Comparison of ENCODE assay signal across 15 mouse cellular contexts in the genomic region with DNA sequence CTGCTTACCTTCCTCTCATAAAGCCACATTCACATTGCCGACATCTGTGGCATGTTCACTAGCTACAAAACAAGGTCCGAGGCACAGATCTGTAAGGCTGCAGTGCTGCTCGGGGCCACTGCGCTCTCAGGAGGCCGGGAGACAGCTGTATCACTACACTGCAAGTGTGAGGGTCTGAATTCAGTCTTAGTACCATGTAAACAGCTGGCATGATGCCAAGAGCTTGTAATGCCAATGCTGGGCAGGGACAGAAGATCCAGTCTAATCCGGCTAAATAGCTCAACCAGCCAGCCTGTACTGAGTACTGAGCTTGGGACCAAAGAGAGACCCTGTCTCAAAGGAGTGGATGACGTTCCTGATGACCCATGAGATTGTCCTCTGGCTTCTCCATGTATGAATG. TPM values are rescaled to one million over a fixed set of nuclear protein-coding genes. Genes with fewer than 3 reads are reported as not detected.
DNase-seq lines count a peak whose midpoint lies in the region; ATAC-seq lines count a peak whose summit lies in the region.
"Had no signal": no experiment of that assay in that cellular context is flagged by ENCODE, and none has a peak within 500 bp of the region (broad histone marks: within the 10 kb centered on the region; RNA-seq: fewer than 3 reads in every experiment).

No protein-coding gene starts in this region.

- intact Hi-C loops in left cerebral cortex, postnatal 4 days (cut with DNase I): no loop called here
- intact Hi-C loops in left cerebral cortex, postnatal 36 days (cut with DNase I): no loop called here

- no peaks in the 10 kb centered on the region for H3K9me3 ChIP-seq in forebrain, embryonic 12.5 days
- H3K9me3 ChIP-seq in forebrain, embryonic 11.5 days (ENCODE audit: control insufficient read depth, low read length): no peaks in the 10 kb centered on the region
- H3K9me3 ChIP-seq in embryonic facial prominence, embryonic 15.5 days (replicated peaks): no peaks in the 10 kb centered on the region
- H3K9me3 ChIP-seq in neural tube, embryonic 13.5 days: no peaks in the 10 kb centered on the region
- H3K9me3 ChIP-seq: embryonic facial prominence, embryonic 13.5 days; G1E; heart, embryonic 12.5 days; liver, embryonic 13.5 days had no signal

- no peak overlapping the region for H3K4me2 ChIP-seq in forebrain, embryonic 12.5 days
- no peak overlapping the region for H3K4me2 ChIP-seq in forebrain, embryonic 11.5 days (ENCODE audit: low read depth, low read length, severe bottlenecking)
- no peak overlapping the region for H3K4me2 ChIP-seq in embryonic facial prominence, embryonic 15.5 days (replicated peaks)
- H3K4me2 ChIP-seq in neural tube, embryonic 13.5 days: no peak overlapping the region
- H3K4me2 ChIP-seq: embryonic facial prominence, embryonic 13.5 days; heart, embryonic 12.5 days; liver, embryonic 13.5 days had no signal

- H3K9ac ChIP-seq in forebrain, embryonic 12.5 days: no peak overlapping the region
- H3K9ac ChIP-seq in forebrain, embryonic 11.5 days (ENCODE audit: low read length): no peak overlapping the region
- H3K9ac ChIP-seq in embryonic facial prominence, embryonic 15.5 days: no peak overlapping the region
- no peak overlapping the region for H3K9ac ChIP-seq in neural tube, embryonic 13.5 days
- H3K9ac ChIP-seq: embryonic facial prominence, embryonic 13.5 days; heart, embryonic 12.5 days; liver, embryonic 13.5 days had no signal

- H3K27me3 ChIP-seq in forebrain, embryonic 12.5 days: 0 out of 2 replicates have a peak, but pooled peaks cover 3% of the 10 kb centered on the region
- no peaks in the 10 kb centered on the region for H3K27me3 ChIP-seq in forebrain, embryonic 11.5 days (ENCODE audit: control insufficient read depth, insufficient read depth, low read length)
- no peaks in the 10 kb centered on the region for H3K27me3 ChIP-seq in embryonic facial prominence, embryonic 15.5 days
- H3K27me3 ChIP-seq in neural tube, embryonic 13.5 days: no peaks in the 10 kb centered on the region
- H3K27me3 ChIP-seq: embryonic facial prominence, embryonic 13.5 days; liver, embryonic 13.5 days had no signal

- ATAC-seq in forebrain, embryonic 12.5 days (ENCODE audit: low FRiP score): peak; percentile 36; the same call in 1 of the 2 replicates
- no peak for ATAC-seq in forebrain, embryonic 11.5 days (replicated peaks; ENCODE audit: low FRiP score)
- ATAC-seq in embryonic facial prominence, embryonic 15.5 days (ENCODE audit: insufficient number of reproducible peaks, low FRiP score, low TSS enrichment, low read depth): 0 out of 2 replicates have a peak, but pooled peaks have one; percentile 22
- ATAC-seq in neural tube, embryonic 13.5 days (ENCODE audit: low read depth): peak; percentile 41; the same call in 1 of the 2 replicates
- ATAC-seq: activated CD4-positive, CD25-positive, alpha-beta regulatory T cell, adult 4 months; inflammation-experienced regulatory T-cells, adult 6 months had no signal

- 65% methylated on average over 7 of the region's 7 CpGs for WGBS in forebrain, embryonic 12.5 days
- WGBS in forebrain, embryonic 11.5 days: 87% methylated on average over 7 of the region's 7 CpGs
- 71% methylated on average over 7 of the region's 7 CpGs for WGBS in embryonic facial prominence, embryonic 15.5 days
- WGBS in neural tube, embryonic 13.5 days: 65% methylated on average over 7 of the region's 7 CpGs

- no peaks in the 10 kb centered on the region for H3K36me3 ChIP-seq in forebrain, embryonic 12.5 days (replicated peaks)
- H3K36me3 ChIP-seq in forebrain, embryonic 11.5 days (ENCODE audit: control insufficient read depth, insufficient read depth, low read length): no peaks in the 10 kb centered on the region
- no peaks in the 10 kb centered on the region for H3K36me3 ChIP-seq in embryonic facial prominence, embryonic 15.5 days
- H3K36me3 ChIP-seq in neural tube, embryonic 13.5 days: no peaks in the 10 kb centered on the region
- H3K36me3 ChIP-seq: embryonic facial prominence, embryonic 13.5 days; G1E; heart, embryonic 12.5 days; liver, embryonic 13.5 days had no signal

- DNase-seq in forebrain, embryonic 11.5 days (ENCODE audit: low spot score): no peak
- peak; percentile 70 for DNase-seq in left cerebral cortex, postnatal 4 days
- DNase-seq in left cerebral cortex, postnatal 36 days (ENCODE audit: low spot score in 2 of 2): no peak
- DNase-seq in adrenal gland, postnatal 4 days (ENCODE audit: low spot score in 2 of 2): no peak
- DNase-seq in urinary bladder, postnatal 25 days (ENCODE audit: low spot score): no peak
- DNase-seq: liver, embryonic 13.5 days; lung, postnatal 4 days had no signal

- H3K4me3 ChIP-seq in forebrain, embryonic 12.5 days (replicated peaks): no peak overlapping the region
- H3K4me3 ChIP-seq in forebrain, embryonic 11.5 days (ENCODE audit: low read depth, low read length): no peak overlapping the region
- H3K4me3 ChIP-seq in embryonic facial prominence, embryonic 15.5 days (replicated peaks): no peak overlapping the region
- H3K4me3 ChIP-seq in neural tube, embryonic 13.5 days: no peak overlapping the region
- H3K4me3 ChIP-seq: embryonic facial prominence, embryonic 13.5 days; heart, embryonic 12.5 days; liver, embryonic 13.5 days had no signal

- H3K4me1 ChIP-seq in forebrain, embryonic 12.5 days: peaks cover 5% of the 10 kb centered on the region; the same call in 1 of the 2 replicates
- no peaks in the 10 kb centered on the region for H3K4me1 ChIP-seq in forebrain, embryonic 11.5 days (replicated peaks; ENCODE audit: control insufficient read depth, insufficient read depth, low read length)
- peaks cover 31% of the 10 kb centered on the region for H3K4me1 ChIP-seq in embryonic facial prominence, embryonic 15.5 days
- H3K4me1 ChIP-seq in neural tube, embryonic 13.5 days (replicated peaks): peaks cover 26% of the 10 kb centered on the region
- H3K4me1 ChIP-seq: liver, embryonic 13.5 days had no signal

- H3K27ac ChIP-seq in forebrain, embryonic 12.5 days: no peak overlapping the region
- no peak overlapping the region for H3K27ac ChIP-seq in forebrain, embryonic 11.5 days (ENCODE audit: low read depth, low read length)
- no peak overlapping the region for H3K27ac ChIP-seq in embryonic facial prominence, embryonic 15.5 days (replicated peaks)
- peak overlapping the region; percentile 88 for H3K27ac ChIP-seq in neural tube, embryonic 13.5 days (replicated peaks)
- H3K27ac ChIP-seq: embryonic facial prominence, embryonic 13.5 days; liver, embryonic 13.5 days had no signal

RNA-seq across cellular contexts. Expression of a gene that starts 15.3 kb away (rescaled TPM):
- 3.1 and 3.6 TPM in 2 replicates for polyA plus RNA-seq in forebrain, embryonic 12.5 days (2016; fragmentation: Nextera tagmentation; extraction: Ambion mirVana)
- 2.6 and 2.7 TPM in 2 replicates for polyA plus RNA-seq in forebrain, embryonic 11.5 days (2014; fragmentation: Nextera tagmentation; extraction: Ambion mirVana)
- 1 to 10 TPM; 3.9 to 4.3 TPM for total RNA-seq in left cerebral cortex, postnatal 4 days (2021)
- 1 to 10 TPM; 5.5 to 5.9 TPM for total RNA-seq in left cerebral cortex, postnatal 36 days (2021)
- 2.4 and 3.1 TPM in 2 replicates for polyA plus RNA-seq in embryonic facial prominence, embryonic 15.5 days (2015; fragmentation: Nextera tagmentation; extraction: Ambion mirVana)
- polyA plus RNA-seq in neural tube, embryonic 13.5 days (2015; fragmentation: Nextera tagmentation; extraction: Ambion mirVana): 2.8 and 3.0 TPM in 2 replicates
- total RNA-seq in adrenal gland, postnatal 4 days (2021): 1 to 10 TPM; 1.8 to 2.8 TPM
- polyA plus RNA-seq: activated CD4-positive, CD25-positive, alpha-beta regulatory T cell, adult 4 months; inflammation-experienced regulatory T-cells, adult 6 months; liver, embryonic 13.5 days had no signal

RNA-seq across cellular contexts. Expression of a gene that starts 31.7 kb away (rescaled TPM):
- polyA plus RNA-seq in forebrain, embryonic 12.5 days (2016; fragmentation: Nextera tagmentation; extraction: Ambion mirVana): not detected in 2 replicates
- polyA plus RNA-seq in forebrain, embryonic 11.5 days (2014; fragmentation: Nextera tagmentation; extraction: Ambion mirVana): 0.11 TPM in 1 of 2 replicates, not detected in the other
- under 1 TPM in 1 of 2 experiments, not detected in 1; 0.93 TPM for total RNA-seq in left cerebral cortex, postnatal 4 days (2021)
- 10 to 100 TPM; 17.2 to 22.2 TPM for total RNA-seq in left cerebral cortex, postnatal 36 days (2021)
- polyA plus RNA-seq in embryonic facial prominence, embryonic 15.5 days (2015; fragmentation: Nextera tagmentation; extraction: Ambion mirVana): 1.2 and 2.5 TPM in 2 replicates
- 0.10 and 0.37 TPM in 2 replicates for polyA plus RNA-seq in neural tube, embryonic 13.5 days (2015; fragmentation: Nextera tagmentation; extraction: Ambion mirVana)
- total RNA-seq in adrenal gland, postnatal 4 days (2021): 1 to 10 TPM; 1.5 to 4.5 TPM
- total RNA-seq: G1E had no signal
- polyA plus RNA-seq: activated CD4-positive, CD25-positive, alpha-beta regulatory T cell, adult 4 months; G1E; inflammation-experienced regulatory T-cells, adult 6 months had no signal

RNA-seq across cellular contexts. Expression of a gene that starts 34.2 kb away (rescaled TPM):
- polyA plus RNA-seq in forebrain, embryonic 12.5 days (2016; fragmentation: Nextera tagmentation; extraction: Ambion mirVana): 153 and 158 TPM in 2 replicates
- polyA plus RNA-seq in forebrain, embryonic 11.5 days (2014; fragmentation: Nextera tagmentation; extraction: Ambion mirVana): 170 and 184 TPM in 2 replicates
- total RNA-seq in left cerebral cortex, postnatal 4 days (2021): 10 to 100 TPM; 55.9 to 58.7 TPM
- total RNA-seq in left cerebral cortex, postnatal 36 days (2021): 10 to 100 TPM; 85.6 to 87.3 TPM
- 212 and 224 TPM in 2 replicates for polyA plus RNA-seq in embryonic facial prominence, embryonic 15.5 days (2015; fragmentation: Nextera tagmentation; extraction: Ambion mirVana)
- polyA plus RNA-seq in neural tube, embryonic 13.5 days (2015; fragmentation: Nextera tagmentation; extraction: Ambion mirVana): 129 and 150 TPM in 2 replicates
- 10 to 100 TPM; 63.8 to 68.9 TPM for total RNA-seq in adrenal gland, postnatal 4 days (2021)

RNA-seq across cellular contexts. Expression of a gene that starts 46.6 kb away (rescaled TPM):
- polyA plus RNA-seq in forebrain, embryonic 12.5 days (2016; fragmentation: Nextera tagmentation; extraction: Ambion mirVana): 0.28 TPM in 1 of 2 replicates, not detected in the other
- 0.08 and 0.11 TPM in 2 replicates for polyA plus RNA-seq in forebrain, embryonic 11.5 days (2014; fragmentation: Nextera tagmentation; extraction: Ambion mirVana)
- 1 to 10 TPM; 1.3 TPM for total RNA-seq in left cerebral cortex, postnatal 4 days (2021)
- 1 to 10 TPM; 4.9 to 8.8 TPM for total RNA-seq in left cerebral cortex, postnatal 36 days (2021)
- 16.7 and 23.2 TPM in 2 replicates for polyA plus RNA-seq in embryonic facial prominence, embryonic 15.5 days (2015; fragmentation: Nextera tagmentation; extraction: Ambion mirVana)
- polyA plus RNA-seq in neural tube, embryonic 13.5 days (2015; fragmentation: Nextera tagmentation; extraction: Ambion mirVana): 0.95 and 2.0 TPM in 2 replicates
- total RNA-seq in adrenal gland, postnatal 4 days (2021): 1 to 10 TPM; 1.9 to 3.8 TPM
- total RNA-seq: G1E had no signal
- polyA plus RNA-seq: activated CD4-positive, CD25-positive, alpha-beta regulatory T cell, adult 4 months; G1E; inflammation-experienced regulatory T-cells, adult 6 months had no signal
